Mouse (Mus musculus) neural tube, embryonic 11.5 days (tissue): ENCODE results near the gene Pkp1. TPM values are rescaled to one million over a fixed set of nuclear protein-coding genes. Genes with fewer than 3 reads are reported as not detected.

Experiments used
- ATAC-seq: fragments of 200-750 bp; cut with Nextera tagmentation; 2 replicates; pipeline ENCODE4 v1.8.0; 2017; ENCODE audit warnings: moderate number of reproducible peaks, mild to moderate bottlenecking, moderate TSS enrichment, moderate library complexity; ENCODE audit not compliant: insufficient read depth, low FRiP score, low TSS enrichment
- DNase-seq: peaks from one replicate; pipeline ENCODE4 v3.0.0-alpha.2; 2015; ENCODE audit warnings: low spot score
- H3K27ac ChIP-seq: fragments of 300-500 bp; sonication (generic); 2 replicates; pipeline ENCODE4 v1.5.1; 2014; ENCODE audit warnings: low read depth, mild to moderate bottlenecking, low read length
- H3K27me3 ChIP-seq: fragments of 300-500 bp; sonication (generic); 2 replicates; pipeline ENCODE4 v1.6.1; 2014; ENCODE audit warnings: mild to moderate bottlenecking, low read length, mixed read lengths; ENCODE audit not compliant: control insufficient read depth, insufficient read depth
- H3K36me3 ChIP-seq: fragments of 300-500 bp; sonication (generic); 2 replicates; pipeline ENCODE4 v1.6.1; 2014; ENCODE audit warnings: mild to moderate bottlenecking, low read length, moderate library complexity, mixed read lengths; ENCODE audit not compliant: control insufficient read depth, insufficient read depth
- H3K4me1 ChIP-seq: fragments of 300-500 bp; sonication (generic); 2 replicates; pipeline ENCODE4 v1.6.1; 2014; ENCODE audit warnings: low read length, mixed read lengths; ENCODE audit not compliant: control insufficient read depth, insufficient read depth
- H3K4me2 ChIP-seq: fragments of 300-500 bp; sonication (generic); 2 replicates; pipeline ENCODE4 v1.6.1; 2014; ENCODE audit warnings: low read depth, mild to moderate bottlenecking, moderate library complexity
- H3K4me3 ChIP-seq: fragments of 300-500 bp; sonication (generic); 2 replicates; pipeline ENCODE4 v1.5.1; 2014; ENCODE audit warnings: low read depth, low read length
- H3K9ac ChIP-seq: fragments of 300-500 bp; sonication (generic); 2 replicates; pipeline ENCODE4 v1.6.1; 2014; ENCODE audit warnings: mild to moderate bottlenecking, low read length
- H3K9me3 ChIP-seq: fragments of 300-500 bp; sonication (generic); 2 replicates; pipeline ENCODE4 v1.6.1; 2016; ENCODE audit warnings: low read length; ENCODE audit not compliant: control insufficient read depth
- whole genome bisulfite sequencing: fragments of 180-500 bp; shearing (Covaris S2); extraction: QIAGEN DNeasy Blood & Tissue Kit; methylation state at CpG from one replicate; pipeline ENCODE4 v1.1.7; 2014; 5-methylcytosine and 5-hydroxymethylcytosine counted together
- polyA plus RNA-seq: library from polyadenylated mRNA; unstranded; fragments of >200 nt; fragmentation: Nextera tagmentation; extraction: Ambion mirVana; gene quantifications from 2 replicates; pipeline ENCODE4 v1.2.1, GENCODE M21; 2014

The Pkp1 gene
- 0.12 and 0.24 TPM in 2 replicates for polyA plus RNA-seq

DNA sequence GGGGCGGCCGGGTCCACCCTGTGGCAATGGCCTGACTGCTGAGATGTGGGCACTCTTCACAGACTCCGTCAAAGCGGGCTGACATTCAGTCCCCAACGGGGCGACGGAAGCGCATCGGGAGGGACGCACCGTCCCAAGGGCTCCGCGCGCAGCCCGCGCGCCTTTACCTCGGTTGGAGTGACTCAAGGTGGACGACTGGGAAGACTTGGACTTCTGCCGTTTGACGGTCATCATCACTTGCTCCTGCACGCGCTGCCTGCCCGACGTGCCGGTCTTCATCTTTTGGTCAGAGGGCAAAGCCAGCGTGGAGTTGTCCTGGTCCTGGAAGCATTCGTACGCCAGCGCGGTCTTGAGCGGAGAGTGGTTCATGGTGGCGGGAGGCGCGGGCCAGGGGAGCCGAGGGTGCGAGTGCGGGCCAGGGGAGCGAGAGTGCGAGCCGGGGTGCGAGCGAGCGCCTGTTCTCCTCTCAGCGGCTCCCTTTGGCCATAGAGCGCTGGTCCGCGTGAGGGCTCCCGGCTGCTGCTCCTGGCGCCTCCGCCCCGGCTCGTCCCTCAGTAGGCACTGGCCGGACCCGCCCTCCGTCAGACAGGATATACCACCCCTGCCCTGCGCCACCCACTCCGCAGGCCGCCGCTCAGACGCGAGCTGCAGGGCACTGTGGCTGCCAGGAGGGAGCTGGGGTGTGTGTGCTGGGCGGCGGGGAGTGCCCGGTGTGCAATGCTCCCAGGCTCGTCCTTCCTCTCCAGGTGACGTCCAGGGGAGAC, at the start of gene Pkp1:
Pkp1 (minus strand) TSS at position 564 of the 764 bp plus-strand sequence.
- no peak for ATAC-seq
- peaks cover 51% of the 10 kb centered on the region for H3K27me3 ChIP-seq
- no peak for DNase-seq
- H3K9me3 ChIP-seq = no peaks in the 10 kb centered on the region
- no peak within 1 kb of the TSS for H3K27ac ChIP-seq
- H3K4me3 ChIP-seq = peak within 1 kb of the TSS; percentile 19; the same call in 1 of the 2 replicates
- no peak within 1 kb of the TSS for H3K9ac ChIP-seq
- peak within 1 kb of the TSS; percentile 31 for H3K4me2 ChIP-seq
- WGBS = under 1% methylated on average over 65 of the region's 67 CpGs
- no peaks in the 10 kb centered on the region for H3K4me1 ChIP-seq
- H3K36me3 ChIP-seq = no peaks in the 10 kb centered on the region

DNA sequence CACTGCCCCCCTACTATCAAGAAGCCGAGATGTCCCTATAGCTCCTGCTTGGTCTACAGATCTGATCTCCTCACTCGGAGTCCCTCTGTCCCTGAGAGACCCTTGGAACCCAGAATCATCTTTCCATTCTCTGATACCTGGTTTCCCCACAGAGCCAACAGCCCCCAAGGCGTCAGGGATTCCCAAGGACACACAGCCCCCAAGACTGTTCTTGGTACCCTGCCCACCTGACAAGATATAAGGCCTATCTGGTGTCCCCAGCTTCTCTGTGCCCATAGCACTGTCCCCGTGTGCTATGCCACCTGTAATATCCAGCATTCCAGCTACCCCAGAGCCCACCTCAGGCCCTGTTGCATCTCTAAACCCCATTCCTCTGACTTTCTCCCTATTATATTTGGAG, 48.7 kb upstream of the Pkp1 start:
- no peak for DNase-seq
- Histone ChIP-seq H3K27me3 (no peaks in the 10 kb centered on the region), H3K27ac (no peak overlapping the region), H3K4me3 (no peak overlapping the region), H3K36me3 (no peaks in the 10 kb centered on the region), H3K9me3 (no peaks in the 10 kb centered on the region), H3K9ac (no peak overlapping the region), H3K4me2 (no peak overlapping the region), H3K4me1 (no peaks in the 10 kb centered on the region)
- 78% methylated on average over 4 of the region's 4 CpGs for WGBS
- no peak for ATAC-seq

DNA sequence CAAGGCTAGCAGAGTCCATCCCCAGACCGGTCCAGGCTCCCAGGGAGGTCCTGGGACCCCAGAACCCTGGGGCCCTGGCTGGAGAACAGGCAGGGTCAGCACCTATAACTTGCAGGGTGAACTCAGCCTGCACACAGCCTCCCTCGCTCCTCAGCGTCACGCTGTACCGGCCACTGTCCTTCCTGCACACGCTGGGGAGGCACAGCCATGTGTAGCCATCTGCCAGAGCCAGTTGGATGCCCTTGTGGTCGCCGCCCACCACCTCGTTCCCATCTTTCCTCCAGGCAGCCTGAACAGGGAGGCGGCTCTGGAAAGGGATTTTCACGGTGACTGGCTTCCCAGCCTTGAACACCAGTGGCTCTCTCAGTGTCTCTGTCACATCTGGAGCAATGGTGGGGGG, 45.6 kb upstream of the Pkp1 start:
- Histone ChIP-seq H3K9me3 (no peaks in the 10 kb centered on the region), H3K9ac (no peak overlapping the region), H3K36me3 (no peaks in the 10 kb centered on the region), H3K4me2 (no peak overlapping the region), H3K4me1 (no peaks in the 10 kb centered on the region), H3K4me3 (no peak overlapping the region), H3K27ac (no peak overlapping the region), H3K27me3 (no peaks in the 10 kb centered on the region)
- no peak for ATAC-seq
- no peak for DNase-seq
- WGBS = 81% methylated on average over 11 of the region's 11 CpGs

DNA sequence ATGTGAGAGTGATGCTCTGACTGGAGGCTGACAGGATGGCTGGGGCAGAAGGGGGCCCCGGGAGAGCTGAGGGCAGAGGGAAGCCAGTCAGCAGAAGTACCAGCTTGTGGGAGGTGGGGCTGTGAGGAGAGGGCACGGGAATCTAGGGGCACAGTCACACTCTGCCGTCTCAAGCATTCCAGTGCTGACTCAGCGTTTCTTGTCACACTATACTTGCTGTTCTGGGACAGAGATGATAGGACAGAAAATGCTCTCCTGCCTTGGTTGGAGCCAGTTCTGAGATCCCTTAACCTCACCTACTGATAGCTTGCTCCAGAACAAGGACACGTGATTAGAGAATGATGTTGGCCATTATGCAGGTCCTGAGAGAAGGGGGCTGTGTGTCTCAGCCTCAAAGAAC, 44.2 kb upstream of the Pkp1 start:
- Histone ChIP-seq H3K9me3 (no peaks in the 10 kb centered on the region), H3K27ac (no peak overlapping the region), H3K4me3 (no peak overlapping the region), H3K27me3 (no peaks in the 10 kb centered on the region), H3K4me1 (no peaks in the 10 kb centered on the region), H3K4me2 (no peak overlapping the region), H3K36me3 (no peaks in the 10 kb centered on the region), H3K9ac (no peak overlapping the region)
- WGBS = 77% methylated on average over 5 of the region's 5 CpGs
- DNase-seq (no peak), ATAC-seq (no peak)

DNA sequence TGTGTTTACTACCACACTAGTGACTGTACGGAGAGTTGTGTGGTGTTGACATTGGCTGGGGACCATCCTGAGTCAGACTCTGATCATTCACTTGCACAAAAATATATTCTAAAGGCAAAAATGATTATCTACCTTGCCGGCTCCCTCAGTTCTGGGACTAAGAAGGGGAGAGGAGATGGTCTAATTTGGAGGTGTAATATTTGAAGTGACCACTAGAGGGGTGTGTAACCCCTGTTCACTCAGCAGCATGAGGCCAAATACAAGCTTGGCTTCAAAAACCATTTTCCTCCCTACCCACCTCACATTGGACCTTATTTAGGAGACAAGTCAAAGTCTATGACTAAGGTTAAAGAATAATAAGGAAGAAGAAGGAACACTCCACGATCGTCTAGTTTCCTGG, 39.5 kb upstream of the Pkp1 start:
- H3K4me3 ChIP-seq = no peak overlapping the region
- H3K36me3 ChIP-seq = no peaks in the 10 kb centered on the region
- no peak overlapping the region for H3K4me2 ChIP-seq
- no peaks in the 10 kb centered on the region for H3K4me1 ChIP-seq
- no peaks in the 10 kb centered on the region for H3K9me3 ChIP-seq
- DNase-seq = no peak
- WGBS = 53% methylated on average over 4 of the region's 4 CpGs
- H3K9ac ChIP-seq = no peak overlapping the region
- no peak for ATAC-seq
- no peaks in the 10 kb centered on the region for H3K27me3 ChIP-seq
- no peak overlapping the region for H3K27ac ChIP-seq

DNA sequence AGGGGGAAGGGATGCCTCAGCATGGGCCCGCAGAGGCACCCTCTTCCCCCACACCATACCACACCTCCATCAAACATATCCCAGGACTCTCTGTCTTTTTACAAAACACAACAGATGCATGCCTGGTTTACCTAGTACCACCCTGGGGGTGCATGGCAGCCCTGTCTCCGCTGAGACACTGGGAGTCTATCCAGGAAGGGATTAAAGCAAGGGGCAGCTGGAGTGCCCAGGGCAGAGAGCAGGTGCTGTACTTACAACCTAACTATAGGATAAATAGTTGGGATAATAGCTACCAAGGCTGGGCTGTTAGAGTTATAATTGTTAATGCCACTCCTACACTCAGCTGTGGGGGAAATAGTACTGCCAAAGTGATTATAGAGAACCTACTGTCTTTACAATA, 29.9 kb upstream of the Pkp1 start:
- H3K27ac ChIP-seq = no peak overlapping the region
- ATAC-seq (no peak), DNase-seq (no peak)
- no peak overlapping the region for H3K4me2 ChIP-seq
- no peaks in the 10 kb centered on the region for H3K4me1 ChIP-seq
- WGBS = 66% methylated on average over 2 of the region's 2 CpGs
- H3K9ac ChIP-seq = no peak overlapping the region
- no peaks in the 10 kb centered on the region for H3K36me3 ChIP-seq
- no peak overlapping the region for H3K4me3 ChIP-seq
- no peaks in the 10 kb centered on the region for H3K9me3 ChIP-seq
- H3K27me3 ChIP-seq = no peaks in the 10 kb centered on the region

DNA sequence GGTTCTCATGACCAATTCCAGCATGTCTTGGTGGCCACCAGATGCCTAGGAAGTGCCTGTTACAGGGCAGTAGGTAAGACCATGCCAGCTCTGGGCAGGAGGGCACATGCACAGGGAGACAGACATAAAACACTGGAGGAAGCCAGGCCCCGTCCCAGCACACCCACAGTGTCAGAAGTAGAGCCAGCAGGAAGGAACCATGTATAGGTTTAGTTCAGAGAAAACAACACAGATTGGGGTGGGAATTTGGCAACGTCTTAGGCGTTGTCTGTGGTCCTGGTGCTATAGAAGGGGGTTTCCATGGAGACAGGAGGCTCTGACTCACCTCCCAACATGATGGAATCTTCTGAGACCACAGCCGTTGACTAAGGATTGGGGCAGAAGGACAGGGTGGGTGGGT, 27.2 kb upstream of the Pkp1 start:
- Histone ChIP-seq H3K9ac (no peak overlapping the region), H3K4me2 (no peak overlapping the region), H3K36me3 (no peaks in the 10 kb centered on the region), H3K9me3 (no peaks in the 10 kb centered on the region), H3K4me1 (no peaks in the 10 kb centered on the region), H3K27ac (no peak overlapping the region), H3K27me3 (no peaks in the 10 kb centered on the region), H3K4me3 (no peak overlapping the region)
- no peak for DNase-seq
- no peak for ATAC-seq
- 75% methylated on average over 4 of the region's 4 CpGs for WGBS

DNA sequence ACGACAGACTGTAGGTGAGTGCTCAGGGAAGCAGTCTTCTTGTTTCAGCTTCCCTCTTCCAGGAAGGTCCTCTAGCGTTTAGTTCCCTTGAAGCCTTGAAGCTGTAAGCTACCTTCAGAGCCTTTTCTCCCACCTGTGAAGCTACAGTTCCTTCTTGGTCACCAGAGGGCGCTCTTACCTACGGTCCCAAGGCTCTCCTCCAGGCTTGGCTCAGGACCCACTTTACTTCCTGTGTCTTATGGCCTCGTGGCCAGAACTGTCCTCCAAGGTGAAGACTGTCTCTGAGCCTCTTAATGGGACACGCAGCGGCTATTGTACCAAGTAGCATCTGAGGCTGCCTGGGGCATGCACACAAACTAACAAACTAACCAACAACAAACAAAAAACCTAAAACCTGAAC, 26.7 kb upstream of the Pkp1 start:
- Histone ChIP-seq H3K27ac (no peak overlapping the region), H3K36me3 (no peaks in the 10 kb centered on the region), H3K9me3 (no peaks in the 10 kb centered on the region), H3K4me1 (no peaks in the 10 kb centered on the region), H3K4me2 (no peak overlapping the region), H3K4me3 (no peak overlapping the region), H3K27me3 (no peaks in the 10 kb centered on the region), H3K9ac (no peak overlapping the region)
- DNase-seq (peak; percentile 54), ATAC-seq (no peak)
- WGBS = 15% methylated on average over 7 of the region's 7 CpGs

DNA sequence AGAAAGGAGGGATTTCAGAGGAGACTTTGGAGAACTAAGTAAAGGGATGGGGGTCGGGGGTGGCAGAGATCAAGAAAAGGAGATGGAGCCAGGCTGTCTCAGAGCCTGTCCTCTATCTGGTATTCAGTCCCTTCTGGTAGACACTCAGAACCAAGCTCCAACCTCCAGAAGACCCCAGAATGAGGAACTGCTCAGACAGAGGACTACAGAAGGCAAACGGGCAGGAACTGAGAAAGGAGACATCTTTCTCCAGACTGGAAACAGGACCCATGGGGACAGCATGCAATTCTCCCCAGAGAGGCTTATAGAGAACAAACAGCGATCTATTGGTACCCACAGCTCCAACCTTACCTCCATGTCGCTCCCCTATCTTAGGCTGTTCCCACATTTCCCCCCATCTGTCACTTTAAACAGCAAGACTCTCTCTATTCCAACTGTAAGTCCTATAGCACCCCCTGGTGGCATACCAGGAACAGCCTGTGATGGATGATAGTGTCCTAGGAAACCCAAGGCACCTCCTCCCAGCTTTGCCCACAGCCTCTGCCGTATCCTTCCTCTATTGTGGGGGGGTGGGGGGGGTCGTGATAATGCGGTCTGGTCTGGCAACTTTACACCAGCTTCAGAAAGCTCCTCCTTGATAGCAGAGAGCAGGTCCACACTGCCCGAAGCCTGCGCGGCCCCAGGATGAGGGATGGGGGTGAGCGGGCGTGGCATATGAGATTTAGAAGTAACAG, 25.7 kb upstream of the Pkp1 start:
- ATAC-seq (peak; percentile 31; the same call in 1 of the 2 replicates), DNase-seq (peak; percentile 77)
- WGBS = 40% methylated on average over 12 of the region's 12 CpGs
- Histone ChIP-seq H3K4me2 (no peak overlapping the region), H3K27me3 (no peaks in the 10 kb centered on the region), H3K36me3 (no peaks in the 10 kb centered on the region), H3K9ac (no peak overlapping the region), H3K4me3 (no peak overlapping the region), H3K27ac (no peak overlapping the region), H3K9me3 (no peaks in the 10 kb centered on the region), H3K4me1 (no peaks in the 10 kb centered on the region)
